Mouse (Mus musculus) layer of hippocampus, adult 8-10 months (tissue): Measurements from ENCODE around the gene Krt10. TPM values are rescaled to one million over a fixed set of nuclear protein-coding genes. Genes with fewer than 3 reads are reported as not detected.

Source experiments
- DNase-seq, 2 experiments: peaks; one replicate each; pipeline ENCODE4 v3.0.0; 2022; ENCODE audit warnings: low spot score in 2 of 2
- total RNA-seq, 4 experiments: library from RNA; stranded (reverse); gene quantifications; 2 replicates each; pipeline ENCODE4 v1.2.4; 2022

Gene Krt10
- total RNA-seq = 10 to 100 TPM; 10.4 to 12.6 (median 11.0) TPM

GRCm38 (mm10) chr11:99389264-99389663 is at the start of gene Krt10:
Gene Krt10 (minus strand): TSS chr11:99389364.
- no peak for DNase-seq

DNA sequence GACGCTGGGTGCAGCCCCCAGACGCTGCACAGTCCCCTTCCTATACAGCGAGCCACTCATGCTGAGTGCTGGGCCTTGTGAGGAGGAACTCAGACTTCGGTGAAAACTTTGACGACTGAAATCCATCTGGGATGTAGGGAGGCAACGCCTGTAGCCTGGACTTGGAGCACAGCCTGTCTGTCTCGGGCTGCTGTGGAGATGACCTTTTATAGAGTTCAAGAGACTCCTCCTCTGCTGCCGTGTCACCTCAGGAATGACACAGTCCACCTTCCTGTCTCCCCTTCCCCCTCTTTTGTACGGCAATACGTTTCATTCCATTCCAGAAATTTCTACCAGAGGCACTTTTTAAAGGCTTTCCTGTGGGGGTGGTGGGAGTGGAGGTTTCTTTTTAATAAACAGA is 48.8 kb upstream of the Krt10 start, which contains the start of gene Krt20:
TSS of gene Krt20 (minus strand) at position 179 of the 400 bp plus-strand sequence.
- no peak for DNase-seq

- DNase-seq = no peak
These were observed 47.5 kb upstream of the Krt10 start for GRCm38 (mm10) chr11:99436625-99437024.

- peak in 1 of 2 experiments; percentile 17 for DNase-seq
These were observed 41.5 kb upstream of the Krt10 start for GRCm38 (mm10) chr11:99430670-99431069.

- no peak for DNase-seq
These were observed 33.0 kb upstream of the Krt10 start, which contains the start of gene Krt12 for GRCm38 (mm10) chr11:99422159-99422558. Gene Krt12 (minus strand): TSS chr11:99422259.

- DNase-seq = no peak
These were observed 31.4 kb upstream of the Krt10 start for GRCm38 (mm10) chr11:99420586-99420985.

DNA sequence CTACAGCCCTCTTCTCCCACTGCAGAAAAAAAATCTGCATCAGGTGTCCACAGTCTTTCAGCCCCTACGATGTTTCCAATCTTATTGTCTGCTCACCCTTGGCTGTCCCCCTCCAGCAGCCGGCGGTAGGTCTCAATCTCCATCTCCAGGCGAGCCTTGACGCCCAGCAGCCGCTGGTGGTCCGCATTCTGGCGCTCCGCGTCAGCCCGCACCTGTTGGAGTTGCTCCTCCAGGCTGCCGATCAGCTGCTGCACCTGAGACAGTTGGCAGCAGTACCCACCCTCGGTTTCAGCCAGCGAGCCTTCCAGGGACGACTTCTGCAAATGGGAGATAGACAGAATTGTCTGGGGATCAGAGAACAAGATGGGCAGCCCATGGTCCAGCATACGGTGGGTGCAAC is 28.7 kb upstream of the Krt10 start:
- DNase-seq = no peak

DNA sequence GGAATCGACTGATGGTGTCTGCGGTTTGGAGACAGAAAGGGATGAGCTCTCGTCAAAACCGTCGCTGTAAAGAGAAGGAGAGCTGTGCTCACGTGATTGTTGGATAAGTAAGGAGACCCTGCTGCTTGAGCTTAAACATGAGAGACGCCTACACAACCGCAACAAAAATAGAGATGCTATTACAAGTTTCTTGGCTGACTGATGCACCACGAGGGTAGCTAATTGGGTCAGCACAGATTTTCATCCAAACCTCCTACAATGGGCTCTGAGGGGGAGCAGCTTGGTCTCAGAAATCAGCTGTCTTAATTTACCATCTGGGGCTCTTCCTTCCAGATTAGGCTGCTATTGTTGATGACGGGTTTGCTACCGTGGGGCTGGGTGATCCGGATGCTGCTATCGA is 27.7 kb upstream of the Krt10 start:
- peak; percentile 36 to 56 for DNase-seq

- DNase-seq = no peak
These were observed 25.4 kb upstream of the Krt10 start for GRCm38 (mm10) chr11:99414463-99415147.

DNA sequence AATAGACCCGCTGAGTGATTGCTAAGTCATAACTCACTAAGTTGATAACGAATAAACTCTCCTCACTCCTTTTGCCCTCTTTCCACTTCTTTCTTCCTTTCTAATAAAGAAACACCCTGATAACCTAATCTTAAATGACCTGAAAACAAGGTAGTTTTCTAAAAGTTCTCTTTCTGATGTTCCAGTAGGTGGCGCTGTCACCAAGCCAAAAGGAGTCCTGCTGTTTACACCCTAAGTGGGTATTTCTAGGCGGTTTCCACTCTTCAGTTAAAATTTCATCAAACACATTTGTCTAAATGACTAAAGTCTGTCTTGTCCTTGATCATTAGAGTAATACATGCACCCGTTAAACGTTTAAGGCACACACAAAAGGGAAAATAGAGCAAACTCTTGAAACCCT is 24.1 kb upstream of the Krt10 start:
- DNase-seq = no peak

GRCm38 (mm10) chr11:99406186-99406585 is 17.0 kb upstream of the Krt10 start:
- no peak for DNase-seq

- DNase-seq = no peak
These were observed 10.9 kb upstream of the Krt10 start for GRCm38 (mm10) chr11:99399956-99400549.

DNA sequence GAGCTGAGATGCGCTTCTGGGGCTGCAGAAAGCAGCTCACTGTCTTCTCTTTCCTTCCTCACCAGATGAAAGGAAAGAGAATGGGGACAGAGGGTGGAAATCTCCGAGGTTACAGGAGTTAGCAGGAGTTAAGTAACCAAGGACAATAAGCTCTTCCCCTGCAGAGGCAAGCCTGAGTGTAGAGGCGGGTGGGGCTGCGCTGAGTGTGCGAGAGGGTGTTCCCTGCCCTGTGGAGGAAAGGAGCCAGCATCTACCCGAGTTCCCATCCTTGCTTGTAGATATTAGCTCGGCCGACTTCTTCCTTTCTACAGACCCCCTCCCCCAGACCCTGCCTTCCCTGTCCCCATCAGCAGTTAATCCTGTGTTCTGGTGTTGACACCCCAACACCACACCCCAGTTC is 9.7 kb upstream of the Krt10 start:
- DNase-seq = no peak

- no peak for DNase-seq
These were observed 8.9 kb upstream of the Krt10 start for GRCm38 (mm10) chr11:99398084-99398483.

DNA sequence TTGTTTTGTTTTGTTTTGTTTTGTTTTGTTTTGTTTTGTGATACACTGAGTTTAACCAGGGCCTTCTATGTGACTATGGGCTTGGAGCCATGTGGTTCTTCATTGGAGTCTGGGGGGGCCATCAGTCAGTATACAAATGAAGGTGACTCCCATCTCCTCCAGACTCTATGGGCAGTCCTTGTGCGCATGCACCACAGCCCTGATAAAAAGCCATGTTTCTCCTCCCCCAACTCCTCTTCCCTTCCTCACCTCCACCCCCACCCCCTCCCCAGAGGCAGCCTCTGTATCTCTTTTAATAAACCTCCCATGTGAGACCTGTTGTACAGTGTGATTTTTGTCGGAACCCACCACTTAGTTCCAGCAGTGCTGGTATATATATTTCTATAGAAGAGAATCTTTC is 7.5 kb upstream of the Krt10 start:
- DNase-seq = no peak

- DNase-seq = no peak
These were observed 6.9 kb upstream of the Krt10 start for GRCm38 (mm10) chr11:99396034-99396433.

DNA sequence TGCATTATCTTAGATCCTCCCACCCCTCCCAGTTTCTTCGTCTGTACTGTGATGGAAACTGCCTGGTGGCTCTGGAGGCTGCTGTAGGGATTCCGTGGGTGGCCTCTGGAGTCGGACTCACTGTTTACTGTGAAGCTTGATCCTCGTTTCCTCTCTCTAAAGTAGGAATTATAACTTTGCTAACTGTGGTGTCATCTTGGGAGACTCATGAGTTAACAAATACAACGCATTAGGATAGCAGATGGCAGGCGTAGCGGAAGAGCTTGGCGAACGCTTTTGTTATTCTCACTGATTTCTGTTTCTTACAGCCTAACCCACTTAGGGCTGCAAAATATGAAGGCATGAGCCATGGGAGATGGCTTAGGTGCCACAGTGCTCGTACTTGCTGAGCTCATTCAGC is 3.3 kb upstream of the Krt10 start:
- DNase-seq = peak in 1 of 2 experiments; percentile 39

GRCm38 (mm10) chr11:99391375-99391774 is 2.2 kb upstream of the Krt10 start:
- no peak for DNase-seq

GRCm38 (mm10) chr11:99390866-99391265 is 1.7 kb upstream of the Krt10 start:
- DNase-seq = no peak

GRCm38 (mm10) chr11:99388661-99389060 is 503 bp downstream of the Krt10 start:
- DNase-seq = no peak

- DNase-seq = peak; percentile 80 to 88
These were observed 3.1 kb downstream of the Krt10 start for GRCm38 (mm10) chr11:99385813-99386721.

- DNase-seq = peak; percentile 43 to 82
These were observed 9.6 kb downstream of the Krt10 start for GRCm38 (mm10) chr11:99379568-99379967.
